ENCODE assay signal across 13 mouse cellular contexts in the genomic region with DNA sequence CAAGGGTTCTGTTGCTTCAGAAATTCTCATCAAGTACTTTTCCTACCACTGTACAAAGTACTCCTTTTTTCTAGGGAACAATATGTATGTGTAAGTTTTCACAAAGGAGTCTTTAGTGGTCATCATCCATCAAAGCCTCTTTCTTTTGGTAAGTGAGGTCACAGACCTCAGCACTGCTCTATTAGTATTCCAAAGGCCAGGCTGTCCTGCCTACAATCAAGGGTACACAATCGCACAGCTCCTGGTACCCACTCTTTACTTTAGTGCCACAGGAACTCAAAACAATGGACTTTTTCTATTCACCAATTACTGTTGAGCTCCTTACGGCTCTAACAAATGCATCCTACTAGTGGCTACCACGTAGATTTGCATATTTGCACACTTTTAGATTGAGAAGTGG.
"Had no signal": no experiment of that assay in that cellular context is flagged by ENCODE, and none has a peak within 500 bp of the region (broad histone marks: within the 10 kb centered on the region; RNA-seq: fewer than 3 reads in every experiment).

No protein-coding gene starts in this region.

- H3K36me3 ChIP-seq: kidney, embryonic 15.5 days; liver, embryonic 13.5 days had no signal

- H3K9me3 ChIP-seq: kidney, embryonic 15.5 days; liver, embryonic 13.5 days had no signal

- H3K4me1 ChIP-seq: kidney, embryonic 15.5 days; liver, embryonic 13.5 days had no signal

- DNase-seq: kidney, adult 11 months; kidney, adult 8-10 months; kidney, postnatal 10 days; kidney, postnatal 36 days; liver, embryonic 13.5 days; lung, adult 2 months; lung, postnatal 14 days; lung, postnatal 4 days; midbrain, embryonic 14.5 days; thymus, adult 18-20 months; thymus, postnatal 36 days had no signal

- H3K4me2 ChIP-seq: kidney, embryonic 15.5 days; liver, embryonic 13.5 days; midbrain, embryonic 11.5 days had no signal

- H3K27me3 ChIP-seq: kidney, embryonic 15.5 days; liver, embryonic 13.5 days had no signal

- H3K27ac ChIP-seq: kidney, embryonic 15.5 days; liver, embryonic 13.5 days had no signal

- H3K4me3 ChIP-seq: kidney, embryonic 15.5 days; liver, embryonic 13.5 days had no signal

- H3K9ac ChIP-seq: kidney, embryonic 15.5 days; liver, embryonic 13.5 days had no signal
